Mouse (Mus musculus): ENCODE measurements around the gene Anapc1. TPM values are rescaled to one million over a fixed set of nuclear protein-coding genes. Genes with fewer than 3 reads are reported as not detected.
A peak's percentile ranks its signal among the peaks of the same experiment; 100 is the strongest.

Gene Anapc1
- total RNA-seq, 1 experiment from 2014 or later, result 113 TPM

GRCm38 (mm10) chr2:128601534-128601933, 85.7 kb downstream of the Anapc1 start:
- ATAC-seq (replicated peaks in 1 of 2; ENCODE audit: insufficient read depth in 1 of 2, low FRiP score in 2 of 2, low TSS enrichment in 1 of 2, low read depth in 1 of 2, poor library complexity in 2 of 2, severe bottlenecking in 2 of 2), result no peak

GRCm38 (mm10) chr2:128592301-128592700, 94.9 kb downstream of the Anapc1 start:
- no peak for ATAC-seq (replicated peaks in 1 of 2; ENCODE audit: insufficient read depth in 1 of 2, low FRiP score in 2 of 2, low TSS enrichment in 1 of 2, low read depth in 1 of 2, poor library complexity in 2 of 2, severe bottlenecking in 2 of 2)

GRCm38 (mm10) chr2:128590909-128591308, 96.3 kb downstream of the Anapc1 start, which contains the start of gene Spdye4c:
Gene Spdye4c (plus strand): TSS chr2:128591209.
- no peak for ATAC-seq (replicated peaks in 1 of 2; ENCODE audit: insufficient read depth in 1 of 2, low FRiP score in 2 of 2, low TSS enrichment in 1 of 2, low read depth in 1 of 2, poor library complexity in 2 of 2, severe bottlenecking in 2 of 2)

GRCm38 (mm10) chr2:128582881-128583280, 104.3 kb downstream of the Anapc1 start:
- ATAC-seq (replicated peaks in 1 of 2; ENCODE audit: insufficient read depth in 1 of 2, low FRiP score in 2 of 2, low TSS enrichment in 1 of 2, low read depth in 1 of 2, poor library complexity in 2 of 2, severe bottlenecking in 2 of 2), result no peak

- ATAC-seq (replicated peaks in 1 of 2; ENCODE audit: insufficient read depth in 1 of 2, low FRiP score in 2 of 2, low TSS enrichment in 1 of 2, low read depth in 1 of 2, poor library complexity in 2 of 2, severe bottlenecking in 2 of 2), result peak; percentile 83 to 86
Observed at GRCm38 (mm10) chr2:128572726-128573624, 114.2 kb downstream of the Anapc1 start.

GRCm38 (mm10) chr2:128571001-128571400, 116.2 kb downstream of the Anapc1 start:
- ATAC-seq (replicated peaks in 1 of 2; ENCODE audit: insufficient read depth in 1 of 2, low FRiP score in 2 of 2, low TSS enrichment in 1 of 2, low read depth in 1 of 2, poor library complexity in 2 of 2, severe bottlenecking in 2 of 2), result no peak

DNA sequence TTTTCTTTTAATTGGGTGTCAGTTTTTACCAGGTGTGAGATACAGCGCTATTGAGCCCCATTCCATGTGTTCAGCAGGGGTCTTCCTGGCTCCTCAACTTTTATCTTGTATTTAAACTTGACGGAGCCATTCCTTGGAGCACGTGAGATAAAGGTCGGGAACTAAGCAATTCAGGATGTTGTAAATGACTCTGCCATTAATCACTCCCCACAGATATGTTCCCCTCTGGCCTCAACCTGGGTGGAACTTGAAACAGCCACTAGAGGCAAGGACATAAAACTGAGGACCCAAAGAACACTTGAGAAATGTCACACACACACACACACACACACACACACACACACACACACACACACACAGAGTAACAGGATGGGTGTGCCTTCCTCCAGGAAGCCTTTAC, 118.7 kb downstream of the Anapc1 start:
- ATAC-seq (replicated peaks in 1 of 2; ENCODE audit: insufficient read depth in 1 of 2, low FRiP score in 2 of 2, low TSS enrichment in 1 of 2, low read depth in 1 of 2, poor library complexity in 2 of 2, severe bottlenecking in 2 of 2), result no peak

- no peak for ATAC-seq (replicated peaks in 1 of 2; ENCODE audit: insufficient read depth in 1 of 2, low FRiP score in 2 of 2, low TSS enrichment in 1 of 2, low read depth in 1 of 2, poor library complexity in 2 of 2, severe bottlenecking in 2 of 2)
Observed at GRCm38 (mm10) chr2:128568018-128568417, 119.2 kb downstream of the Anapc1 start.

DNA sequence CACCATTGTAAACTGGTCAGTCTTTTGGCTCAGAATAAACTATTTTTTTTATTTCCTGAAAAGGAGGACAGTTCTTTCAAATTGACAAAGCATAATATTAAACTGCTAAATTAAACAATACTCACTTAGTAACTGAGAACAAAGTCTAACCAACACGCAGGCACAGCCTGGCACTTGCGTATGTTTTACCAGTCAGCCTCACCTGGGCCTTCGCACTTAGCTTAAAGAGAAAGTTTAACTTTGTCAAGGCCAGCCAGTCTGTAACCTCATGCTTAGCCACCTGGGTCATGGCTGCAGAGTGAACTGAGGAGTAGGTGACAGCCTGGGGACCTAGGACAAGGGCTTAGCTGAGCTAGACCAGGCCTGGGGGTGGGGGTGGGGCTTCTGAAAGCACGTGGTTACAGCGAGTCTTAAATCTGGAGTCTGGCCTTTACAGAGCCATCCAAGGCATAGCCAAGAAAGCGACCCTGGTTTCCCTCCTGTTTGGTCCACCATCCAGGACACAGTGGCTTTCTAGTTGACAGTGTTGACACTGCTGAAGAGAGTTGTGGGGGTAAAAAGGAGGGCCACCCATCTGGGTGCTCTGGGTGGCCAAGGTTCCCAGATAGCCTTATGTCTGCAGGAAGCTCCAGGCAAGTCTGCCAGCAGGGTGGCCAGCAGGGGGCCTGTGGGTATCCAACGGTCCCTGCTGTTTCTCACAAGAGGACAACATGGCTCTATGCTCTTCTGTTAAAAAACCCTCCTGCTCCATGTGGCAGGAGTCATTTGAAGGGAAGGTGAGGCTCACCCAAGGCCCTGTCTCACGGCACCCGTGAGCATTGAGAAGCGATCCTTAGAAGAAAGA, 120.7 kb downstream of the Anapc1 start:
- ATAC-seq (replicated peaks in 1 of 2; ENCODE audit: insufficient read depth in 1 of 2, low FRiP score in 2 of 2, low TSS enrichment in 1 of 2, low read depth in 1 of 2, poor library complexity in 2 of 2, severe bottlenecking in 2 of 2), result 0 out of 4 replicates have a peak, but pooled peaks of 1 of the 2 experiments have one; percentile 42

DNA sequence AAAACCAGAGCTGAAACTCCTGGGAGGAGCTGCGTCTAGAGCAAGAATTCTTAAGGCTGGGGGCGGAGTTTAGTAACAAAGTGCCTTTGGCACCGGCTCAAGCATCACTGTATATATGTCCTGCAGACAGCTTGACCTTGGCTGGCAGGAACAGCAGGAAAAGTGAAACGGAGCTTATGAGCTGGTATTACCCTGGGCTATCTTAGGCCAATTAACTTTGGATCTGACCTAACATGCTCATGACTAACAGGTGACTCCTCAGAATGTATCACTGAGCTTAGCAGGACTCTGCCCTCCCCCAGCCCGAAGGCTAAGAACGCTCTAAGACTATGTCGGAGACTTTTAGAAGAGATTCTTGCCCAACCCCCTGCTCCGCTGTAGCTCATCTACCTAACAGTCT, 121.3 kb downstream of the Anapc1 start:
- no peak for ATAC-seq (replicated peaks in 1 of 2; ENCODE audit: insufficient read depth in 1 of 2, low FRiP score in 2 of 2, low TSS enrichment in 1 of 2, low read depth in 1 of 2, poor library complexity in 2 of 2, severe bottlenecking in 2 of 2)

- ATAC-seq (replicated peaks in 1 of 2; ENCODE audit: insufficient read depth in 1 of 2, low FRiP score in 2 of 2, low TSS enrichment in 1 of 2, low read depth in 1 of 2, poor library complexity in 2 of 2, severe bottlenecking in 2 of 2), result no peak
Observed at GRCm38 (mm10) chr2:128564195-128564594, 123.0 kb downstream of the Anapc1 start.

Other genes starting within 250 kb of the Anapc1 start
- gene Spdye4c, start 96.2 kb downstream of the Anapc1 start, total RNA-seq (2017), result not detected in 2 replicates
- 0.31 and 0.69 TPM in 2 replicates for gene Mertk, start 11.6 kb upstream of the Anapc1 start, total RNA-seq (2017)
- gene Tmem87b, start 130.7 kb upstream of the Anapc1 start, total RNA-seq (2017), result 28.2 and 30.4 TPM in 2 replicates
- gene Fbln7, start 175.6 kb upstream of the Anapc1 start, total RNA-seq (2017), result not detected in 2 replicates